Mouse (Mus musculus) NIH3T3 (cell line): ENCODE results near the gene Lpcat2b.

Experiments used
- DNase-seq: peaks from one replicate; pipeline ENCODE4 v3.0.0-alpha.2; 2012; ENCODE audit warnings: low read depth

Lpcat2b gene

DNA sequence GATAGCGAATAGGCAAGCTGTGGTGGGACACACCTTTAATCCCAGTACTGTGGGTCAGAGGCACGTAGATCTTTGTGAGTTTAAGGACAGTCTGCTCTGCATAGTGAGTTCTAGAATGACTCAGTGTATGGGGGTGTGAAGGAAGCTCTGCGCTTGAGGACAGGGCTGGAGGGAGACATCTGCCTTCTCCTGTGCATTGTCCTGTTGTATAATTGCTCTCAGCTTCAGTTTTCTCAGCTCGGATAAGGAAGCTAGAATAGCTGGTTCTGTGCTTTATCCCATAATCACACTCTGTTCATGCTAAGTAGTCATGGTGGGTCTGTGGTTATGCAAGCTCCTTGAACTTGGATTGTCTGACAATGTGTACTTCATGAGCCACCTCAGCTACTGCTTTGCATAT, 17.4 kb downstream of the Lpcat2b start:
- no peak for DNase-seq

DNA sequence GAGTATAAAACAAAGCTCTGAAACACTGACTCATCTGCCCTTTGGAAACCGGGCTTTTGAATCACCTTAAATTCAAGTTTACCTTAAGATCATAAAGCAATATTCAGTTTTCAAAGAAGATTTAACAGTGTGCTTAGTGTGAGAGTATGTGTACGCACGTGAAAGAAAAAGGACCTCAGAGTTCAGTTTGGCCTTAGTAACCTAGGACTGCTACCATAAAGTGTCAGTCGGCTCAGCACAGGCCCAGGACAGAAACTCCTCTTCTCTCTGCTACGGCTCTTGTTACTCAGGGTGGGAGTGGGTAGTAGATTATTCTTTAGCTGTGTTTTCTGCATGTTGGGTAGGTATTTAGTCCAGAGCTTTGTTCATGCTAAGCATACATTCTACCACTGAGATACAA, 18.3 kb downstream of the Lpcat2b start:
- DNase-seq = no peak

DNA sequence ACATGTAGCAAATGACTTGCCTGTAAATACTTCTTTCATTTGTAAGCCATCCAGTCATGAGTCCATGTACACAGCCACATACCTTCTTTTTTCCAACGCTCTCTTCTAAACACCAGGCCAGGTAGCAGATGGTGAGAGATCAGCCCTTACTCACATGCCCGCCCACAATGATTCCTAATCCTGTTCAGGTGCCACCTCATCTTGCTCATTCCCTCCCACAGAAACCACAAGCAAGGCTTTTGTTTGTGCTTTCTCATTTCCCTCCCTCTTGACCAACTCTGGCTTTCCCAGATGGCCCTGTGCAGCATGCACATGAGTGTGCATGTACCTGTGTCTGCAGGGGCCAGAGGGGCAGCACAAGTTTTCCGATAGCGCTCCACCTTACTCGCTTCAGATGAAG, 18.9 kb downstream of the Lpcat2b start:
- DNase-seq = no peak

DNA sequence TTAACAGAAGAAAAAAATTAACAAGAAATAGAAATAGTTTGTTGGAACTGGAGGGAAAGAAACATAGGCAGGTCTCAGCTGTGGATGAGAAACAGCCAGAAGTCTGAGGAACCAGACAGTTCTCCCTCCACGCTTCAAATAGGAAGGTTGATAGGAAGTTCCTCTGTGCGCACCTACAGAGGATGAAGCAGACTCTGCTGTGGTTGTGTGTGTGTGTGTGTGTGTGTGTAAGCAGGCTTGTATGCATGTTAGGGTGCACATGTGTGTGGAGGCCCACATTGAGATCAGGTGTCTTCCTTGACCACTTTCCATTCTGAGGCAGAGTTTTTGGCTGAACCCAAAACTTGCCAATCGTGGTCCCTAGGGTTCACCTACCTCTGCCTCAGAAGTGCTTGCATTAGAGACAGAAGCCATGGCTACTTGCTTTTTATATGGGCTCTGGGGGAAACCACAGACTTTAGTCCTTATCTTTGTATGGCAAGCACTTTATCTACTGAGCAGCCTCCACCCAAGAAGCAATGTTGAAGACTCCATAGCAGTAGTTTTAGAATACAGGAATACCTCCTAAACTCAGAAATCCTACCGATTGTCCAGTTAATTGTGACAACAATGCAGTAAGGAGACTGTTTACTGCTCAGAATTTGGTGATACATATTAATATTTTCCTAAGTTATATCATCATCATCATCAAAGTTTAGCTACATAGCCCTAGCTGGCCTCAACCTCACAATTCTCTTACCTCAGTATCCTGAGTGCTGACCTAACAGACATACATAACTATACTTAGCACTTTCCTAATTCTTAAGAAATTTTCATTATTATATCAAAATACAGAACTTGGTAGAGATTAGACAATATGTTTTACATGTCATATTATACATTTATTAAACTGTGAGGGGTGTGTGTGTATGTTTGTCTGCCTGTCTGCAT, 31.1 kb downstream of the Lpcat2b start:
- DNase-seq = no peak

DNA sequence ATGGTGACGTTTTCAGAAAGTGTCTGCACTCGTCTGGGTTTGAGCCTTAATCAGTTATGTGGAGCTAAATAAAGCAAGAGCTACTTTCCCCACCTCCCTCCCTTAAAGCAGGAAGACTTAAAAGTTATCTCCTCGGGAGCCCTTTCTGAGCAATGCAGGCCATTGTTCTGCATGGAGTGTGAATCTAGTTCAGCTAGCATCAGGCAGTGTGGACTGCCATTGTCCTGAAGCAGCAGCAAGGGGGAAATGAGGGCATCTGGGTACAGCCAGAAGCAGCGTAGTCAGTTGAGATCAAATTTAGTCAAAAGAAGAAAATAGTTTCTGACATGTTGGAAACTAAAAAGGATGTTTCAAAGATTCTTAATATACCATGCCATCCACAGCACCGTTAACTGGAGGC, 35.2 kb downstream of the Lpcat2b start:
- no peak for DNase-seq

DNA sequence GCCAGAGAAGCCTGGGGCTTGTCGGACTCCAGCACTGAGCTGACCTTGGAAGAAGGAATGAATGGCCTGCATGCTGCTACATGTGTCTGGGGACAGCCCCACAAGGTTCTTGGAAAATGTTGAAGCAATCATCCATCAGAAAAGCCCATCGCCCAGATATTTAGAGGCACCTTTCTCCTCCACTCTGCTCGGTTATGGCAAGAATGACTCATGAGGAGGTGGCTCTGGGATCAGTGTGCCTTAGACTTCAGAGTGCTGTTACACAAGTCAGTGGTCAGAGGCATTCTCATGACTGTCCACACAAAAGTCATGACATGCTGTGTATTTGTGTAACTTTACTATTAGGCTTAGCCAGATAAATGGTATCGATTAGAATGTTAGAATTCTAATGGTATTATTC, 35.7 kb downstream of the Lpcat2b start:
- no peak for DNase-seq

DNA sequence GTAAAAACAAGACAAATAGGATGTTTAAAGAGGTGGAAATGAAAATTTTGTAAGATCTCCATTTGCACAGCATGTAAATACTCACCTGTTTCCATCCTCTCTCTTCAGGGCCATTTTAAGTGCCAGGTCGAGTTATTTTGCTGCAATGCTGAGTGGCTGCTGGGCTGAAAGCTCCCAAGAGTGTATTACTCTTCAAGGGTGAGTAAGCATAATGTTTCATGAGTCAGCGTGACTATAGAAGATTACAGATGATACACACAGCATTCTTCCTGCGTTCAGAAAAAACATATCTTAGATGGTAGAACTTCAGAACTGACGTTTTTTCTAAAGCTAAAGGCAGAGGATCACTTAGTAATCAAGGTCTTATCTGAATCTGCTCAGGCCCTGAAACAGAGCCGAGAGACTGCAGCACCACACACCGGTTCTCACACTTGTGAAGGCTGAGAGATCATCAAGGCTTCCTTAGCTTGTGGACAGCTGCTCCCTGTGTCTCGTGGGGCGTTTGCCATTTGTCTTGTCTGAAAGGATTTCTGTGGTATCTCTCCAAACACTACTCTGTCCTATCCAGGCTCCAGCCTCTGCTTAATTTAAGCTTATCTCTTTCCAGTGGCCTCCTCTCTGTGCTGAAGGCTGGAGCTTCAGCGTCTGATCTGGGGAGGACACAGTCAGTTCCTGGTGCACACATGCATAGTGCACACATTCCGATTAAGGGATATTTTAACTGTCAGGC, 39.4 kb downstream of the Lpcat2b start:
- DNase-seq = peak; percentile 70

DNA sequence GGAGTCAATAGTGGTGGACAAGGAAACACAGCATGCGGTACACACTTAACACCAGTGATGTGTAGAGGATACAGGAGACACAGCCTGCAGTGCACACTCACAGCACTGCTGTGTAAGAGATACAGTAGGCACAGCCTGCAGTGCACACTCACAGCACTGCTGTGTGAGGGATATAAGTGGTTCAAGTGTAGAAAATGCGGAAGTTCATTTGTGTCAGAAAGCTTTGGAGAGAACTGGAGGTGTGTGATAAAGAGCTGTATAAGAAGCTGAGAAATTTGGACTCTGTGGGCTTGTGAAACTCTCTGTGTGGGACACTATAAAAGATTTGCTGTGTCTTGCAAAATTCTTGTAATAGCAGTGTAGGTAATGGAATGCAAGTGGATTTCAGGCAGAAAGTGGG, 48.8 kb downstream of the Lpcat2b start:
- no peak for DNase-seq
